Mouse (Mus musculus): ENCODE measurements at regions not wholly inside any gene's neighbourhood (a gene's known extent, or its start where the extent isn't known, plus 50 kb on each side); places are given as distances from the start of the nearest gene placed in this dataset.
A peak's percentile ranks its signal among the peaks of the same experiment; 100 is the strongest.

- Histone ChIP-seq H3K36me3 (no peaks in the 10 kb centered on the region), H3K27ac (no peak overlapping the region), H3K4me1 (no peaks in the 10 kb centered on the region; the same call in 1 of the 2 replicates), H3K4me2 (no peak overlapping the region), H3K4me3 (no peak overlapping the region), H3K27me3 (no peaks in the 10 kb centered on the region), H3K9me3 (no peaks in the 10 kb centered on the region), H3K9ac (no peak overlapping the region)
- ATAC-seq (ENCODE audit: insufficient number of reproducible peaks, low FRiP score, low TSS enrichment, low read depth) = no peak
- WGBS = 70% methylated on average over 5 of the region's 5 CpGs
Measured at GRCm38 (mm10) chr11:32136066-32136465, 64.0 kb downstream of the Il9r start.

GRCm38 (mm10) chr11:32133996-32134395, 66.1 kb downstream of the Il9r start:
- Histone ChIP-seq H3K36me3 (no peaks in the 10 kb centered on the region), H3K4me1 (no peaks in the 10 kb centered on the region; the same call in 1 of the 2 replicates), H3K4me3 (no peak overlapping the region), H3K9ac (no peak overlapping the region), H3K4me2 (no peak overlapping the region), H3K27me3 (no peaks in the 10 kb centered on the region), H3K27ac (no peak overlapping the region), H3K9me3 (no peaks in the 10 kb centered on the region)
- ATAC-seq (ENCODE audit: insufficient number of reproducible peaks, low FRiP score, low TSS enrichment, low read depth) = no peak
- 59% methylated on average over 7 of the region's 7 CpGs for WGBS

GRCm38 (mm10) chr11:32132008-32132615, 68.0 kb downstream of the Il9r start:
- Histone ChIP-seq H3K9ac (no peak overlapping the region), H3K4me3 (no peak overlapping the region), H3K36me3 (no peaks in the 10 kb centered on the region), H3K9me3 (no peaks in the 10 kb centered on the region), H3K4me1 (no peaks in the 10 kb centered on the region; the same call in 1 of the 2 replicates), H3K27me3 (no peaks in the 10 kb centered on the region), H3K27ac (no peak overlapping the region), H3K4me2 (no peak overlapping the region)
- 54% methylated on average over 3 of the region's 3 CpGs for WGBS
- ATAC-seq (ENCODE audit: insufficient number of reproducible peaks, low FRiP score, low TSS enrichment, low read depth) = no peak

- Histone ChIP-seq H3K36me3 (no peaks in the 10 kb centered on the region), H3K4me3 (no peak overlapping the region), H3K4me1 (peaks cover 5% of the 10 kb centered on the region; the same call in 1 of the 2 replicates), H3K4me2 (no peak overlapping the region), H3K9ac (no peak overlapping the region), H3K27me3 (no peaks in the 10 kb centered on the region), H3K9me3 (no peaks in the 10 kb centered on the region), H3K27ac (no peak overlapping the region)
- 70% methylated on average over 7 of the region's 7 CpGs for WGBS
- no peak for ATAC-seq (ENCODE audit: insufficient number of reproducible peaks, low FRiP score, low TSS enrichment, low read depth)
Measured at GRCm38 (mm10) chr11:32128551-32128950, 71.5 kb downstream of the Il9r start.

GRCm38 (mm10) chr11:32128018-32128417, 72.1 kb downstream of the Il9r start:
- H3K27me3 ChIP-seq = no peaks in the 10 kb centered on the region
- H3K9me3 ChIP-seq = no peaks in the 10 kb centered on the region
- H3K27ac ChIP-seq = no peak overlapping the region
- H3K9ac ChIP-seq = no peak overlapping the region
- 64% methylated on average over 3 of the region's 3 CpGs for WGBS
- ATAC-seq (ENCODE audit: insufficient number of reproducible peaks, low FRiP score, low TSS enrichment, low read depth) = no peak
- H3K4me3 ChIP-seq = no peak overlapping the region
- H3K4me1 ChIP-seq = peaks cover 5% of the 10 kb centered on the region; the same call in 1 of the 2 replicates
- no peaks in the 10 kb centered on the region for H3K36me3 ChIP-seq
- no peak overlapping the region for H3K4me2 ChIP-seq

GRCm38 (mm10) chr11:32127401-32127817, 72.7 kb downstream of the Il9r start:
- 59% methylated on average over 7 of the region's 7 CpGs for WGBS
- no peak overlapping the region for H3K4me3 ChIP-seq
- no peaks in the 10 kb centered on the region for H3K9me3 ChIP-seq
- peaks cover 5% of the 10 kb centered on the region; the same call in 1 of the 2 replicates for H3K4me1 ChIP-seq
- H3K36me3 ChIP-seq = no peaks in the 10 kb centered on the region
- no peak overlapping the region for H3K27ac ChIP-seq
- H3K4me2 ChIP-seq = no peak overlapping the region
- no peak overlapping the region for H3K9ac ChIP-seq
- no peaks in the 10 kb centered on the region for H3K27me3 ChIP-seq
- ATAC-seq (ENCODE audit: insufficient number of reproducible peaks, low FRiP score, low TSS enrichment, low read depth) = no peak

GRCm38 (mm10) chr11:32126786-32127185, 73.3 kb downstream of the Il9r start:
- no peak overlapping the region for H3K4me2 ChIP-seq
- no peaks in the 10 kb centered on the region for H3K9me3 ChIP-seq
- H3K27me3 ChIP-seq = no peaks in the 10 kb centered on the region
- H3K4me1 ChIP-seq = peaks cover 5% of the 10 kb centered on the region; the same call in 1 of the 2 replicates
- no peak overlapping the region for H3K9ac ChIP-seq
- no peaks in the 10 kb centered on the region for H3K36me3 ChIP-seq
- no peak overlapping the region for H3K27ac ChIP-seq
- 90% methylated on average over 1 of the region's 1 CpGs for WGBS
- ATAC-seq (ENCODE audit: insufficient number of reproducible peaks, low FRiP score, low TSS enrichment, low read depth) = no peak
- no peak overlapping the region for H3K4me3 ChIP-seq

- no peak overlapping the region for H3K9ac ChIP-seq
- no peak overlapping the region for H3K4me3 ChIP-seq
- H3K4me2 ChIP-seq = no peak overlapping the region
- peaks cover 5% of the 10 kb centered on the region; the same call in 1 of the 2 replicates for H3K4me1 ChIP-seq
- ATAC-seq (ENCODE audit: insufficient number of reproducible peaks, low FRiP score, low TSS enrichment, low read depth) = no peak
- H3K27ac ChIP-seq = no peak overlapping the region
- no peaks in the 10 kb centered on the region for H3K9me3 ChIP-seq
- 51% methylated on average over 5 of the region's 5 CpGs for WGBS
- no peaks in the 10 kb centered on the region for H3K36me3 ChIP-seq
- H3K27me3 ChIP-seq = no peaks in the 10 kb centered on the region
Measured at GRCm38 (mm10) chr11:32126311-32126698, 73.8 kb downstream of the Il9r start.

- WGBS = 31% methylated on average over 11 of the region's 11 CpGs
- Histone ChIP-seq H3K4me1 (peaks cover 5% of the 10 kb centered on the region; the same call in 1 of the 2 replicates), H3K9me3 (no peaks in the 10 kb centered on the region), H3K27me3 (no peaks in the 10 kb centered on the region), H3K4me2 (no peak overlapping the region), H3K36me3 (no peaks in the 10 kb centered on the region), H3K4me3 (no peak overlapping the region), H3K27ac (0 out of 2 replicates have a peak overlapping the region, but pooled peaks have one; percentile 27), H3K9ac (no peak overlapping the region)
- no peak for ATAC-seq (ENCODE audit: insufficient number of reproducible peaks, low FRiP score, low TSS enrichment, low read depth)
Measured at GRCm38 (mm10) chr11:32125586-32126310, 74.3 kb downstream of the Il9r start.

- no peak for ATAC-seq (ENCODE audit: insufficient number of reproducible peaks, low FRiP score, low TSS enrichment, low read depth)
- H3K4me3 ChIP-seq = no peak overlapping the region
- H3K9me3 ChIP-seq = no peaks in the 10 kb centered on the region
- H3K36me3 ChIP-seq = no peaks in the 10 kb centered on the region
- no peak overlapping the region for H3K4me2 ChIP-seq
- H3K27me3 ChIP-seq = no peaks in the 10 kb centered on the region
- H3K27ac ChIP-seq = no peak overlapping the region
- peaks cover 8% of the 10 kb centered on the region for H3K4me1 ChIP-seq
- H3K9ac ChIP-seq = no peak overlapping the region
- WGBS = 68% methylated on average over 3 of the region's 3 CpGs
Measured at GRCm38 (mm10) chr11:32120596-32120995, 79.5 kb downstream of the Il9r start.

- H3K4me2 ChIP-seq = no peak overlapping the region
- no peaks in the 10 kb centered on the region for H3K27me3 ChIP-seq
- H3K27ac ChIP-seq = no peak overlapping the region
- no peak overlapping the region for H3K9ac ChIP-seq
- no peaks in the 10 kb centered on the region for H3K36me3 ChIP-seq
- no peak overlapping the region for H3K4me3 ChIP-seq
- no peaks in the 10 kb centered on the region for H3K9me3 ChIP-seq
- 36% methylated on average over 14 of the region's 14 CpGs for WGBS
- peaks cover 8% of the 10 kb centered on the region for H3K4me1 ChIP-seq
- ATAC-seq (ENCODE audit: insufficient number of reproducible peaks, low FRiP score, low TSS enrichment, low read depth) = peak; percentile 19; the same call in 1 of the 2 replicates
Measured at GRCm38 (mm10) chr11:32118844-32119629, 81.0 kb downstream of the Il9r start.

- no peak overlapping the region for H3K9ac ChIP-seq
- H3K4me2 ChIP-seq = no peak overlapping the region
- no peak overlapping the region for H3K4me3 ChIP-seq
- no peak overlapping the region for H3K27ac ChIP-seq
- peaks cover 11% of the 10 kb centered on the region for H3K4me1 ChIP-seq
- ATAC-seq (ENCODE audit: insufficient number of reproducible peaks, low FRiP score, low TSS enrichment, low read depth) = no peak
- WGBS = 33% methylated on average over 2 of the region's 2 CpGs
- no peaks in the 10 kb centered on the region for H3K9me3 ChIP-seq
- no peaks in the 10 kb centered on the region for H3K27me3 ChIP-seq
- H3K36me3 ChIP-seq = no peaks in the 10 kb centered on the region
Measured at GRCm38 (mm10) chr11:32117930-32118329, 82.1 kb downstream of the Il9r start.

All from limb, embryonic 15.5 days (tissue).